Mouse (Mus musculus): Measurements from ENCODE around the gene Pgam2. TPM values are rescaled to one million over a fixed set of nuclear protein-coding genes. Genes with fewer than 3 reads are reported as not detected.
"Not testable (repeated sequence)": the region's sequence is repeated elsewhere in the genome, so short reads cannot be mapped to it uniquely, and the experiment has no call there.

Gene Pgam2
- total RNA-seq (2021): 1 to 10 TPM; 6.2 to 7.1 TPM
- long read RNA-seq, experiment 1, partial matches to known transcripts: 0 of 3 reads
- long read RNA-seq, experiment 1, other reads (novel, unspliced or antisense): 1 of 3 reads
- long read RNA-seq, experiment 2, partial matches to known transcripts: 0 of 3 reads
- long read RNA-seq, experiment 2, other reads (novel, unspliced or antisense): 0 of 3 reads

DNA sequence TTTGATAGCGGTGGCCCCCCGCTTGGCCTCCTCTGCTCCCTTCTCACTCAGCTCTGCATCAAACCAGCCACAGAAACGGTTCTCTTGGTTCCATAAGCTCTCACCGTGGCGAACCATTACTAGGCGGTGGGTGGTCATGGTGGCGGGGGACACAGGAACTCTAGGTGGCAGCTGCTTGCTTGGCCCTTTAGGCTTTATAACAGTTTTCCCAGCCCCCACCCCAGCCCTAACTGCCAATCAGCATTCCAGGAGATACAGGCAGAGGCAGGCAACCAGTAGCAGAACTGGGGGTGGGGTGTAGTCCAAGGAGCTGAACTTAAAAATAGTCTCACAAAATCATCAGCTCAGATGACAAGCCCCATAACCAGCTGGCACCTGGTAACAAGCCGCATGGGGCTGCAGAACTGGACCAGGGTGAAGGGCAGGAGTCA lies at the start of gene Pgam2:
Gene Pgam2, minus strand, starts transcription at position 183 of the 431 bp plus-strand sequence.
- DNase-seq (ENCODE audit: low spot score in 2 of 2): no peak

DNA sequence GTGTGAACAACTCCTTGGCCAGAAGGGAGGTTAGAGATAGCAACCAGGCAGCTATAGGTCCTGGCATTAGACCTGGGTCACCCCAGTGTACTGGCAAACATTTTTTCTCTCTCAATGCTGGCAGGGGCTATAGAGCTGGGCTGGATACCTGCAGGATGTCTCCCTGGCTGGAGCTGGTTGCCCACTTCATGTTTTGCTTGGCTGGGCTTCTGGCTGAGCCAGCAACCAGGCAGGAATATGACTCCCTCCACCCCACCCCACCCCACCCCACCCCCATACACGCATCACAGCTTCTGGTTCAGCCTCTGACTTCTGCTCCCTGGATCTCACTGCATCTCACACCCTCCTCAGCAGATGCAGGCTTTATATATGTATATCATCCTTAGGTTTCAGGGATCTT lies 48.8 kb upstream of the Pgam2 start:
- DNase-seq (ENCODE audit: low spot score in 2 of 2): no peak

DNA sequence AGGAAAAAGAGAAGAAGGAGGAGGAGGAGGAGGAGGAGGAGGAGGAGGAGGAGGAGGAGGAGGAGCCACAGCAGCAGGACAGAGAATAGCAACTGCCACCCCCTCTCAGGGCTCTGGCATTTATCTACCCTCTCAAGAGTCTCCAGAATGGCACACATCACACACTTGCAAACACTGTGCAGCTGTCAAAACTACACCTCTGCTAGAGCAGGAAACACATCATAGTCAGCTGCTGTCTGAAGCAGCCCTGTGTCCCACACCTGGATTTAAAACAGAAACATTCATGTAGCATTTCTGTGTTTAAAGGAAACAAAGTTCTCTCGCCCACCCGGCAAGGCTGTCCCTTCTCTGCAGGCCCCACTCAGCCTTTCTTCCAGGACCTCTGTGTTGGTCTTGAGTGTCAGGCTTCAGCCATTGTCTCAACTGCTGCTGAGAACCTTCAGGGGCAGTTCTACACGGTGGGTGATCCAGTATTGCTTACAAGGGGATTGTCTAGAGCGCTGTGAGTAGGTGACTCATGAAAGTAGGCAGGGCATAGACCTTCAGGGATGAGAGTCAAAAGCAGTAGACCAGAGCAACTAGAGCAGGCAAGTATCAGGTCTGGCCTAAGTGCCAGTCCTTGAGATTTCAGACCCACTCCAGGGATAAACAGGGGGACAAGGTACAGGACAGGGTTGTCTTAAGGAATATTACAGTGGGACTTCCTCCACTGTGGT lies 47.6 kb upstream of the Pgam2 start:
- DNase-seq (ENCODE audit: low spot score in 2 of 2): no peak

DNA sequence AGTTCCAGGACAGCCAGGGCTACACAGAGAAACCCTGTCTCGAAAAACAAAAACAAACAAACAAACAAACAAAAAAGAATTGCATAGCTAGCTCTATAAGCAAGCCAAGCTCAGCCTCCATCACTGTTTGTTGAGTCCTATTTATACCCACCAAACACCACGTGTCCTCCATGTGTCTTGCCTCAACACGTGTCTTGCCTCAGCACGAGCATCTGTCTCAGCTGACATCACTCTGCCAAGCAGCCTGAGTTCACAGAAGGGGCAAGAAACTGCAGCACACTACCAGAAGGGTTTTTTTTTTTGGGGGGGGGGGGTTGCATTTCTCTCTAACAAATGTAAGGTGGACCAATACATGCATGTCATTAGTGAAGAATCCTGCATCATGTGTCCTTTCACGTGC lies 46.9 kb upstream of the Pgam2 start:
- DNase-seq (ENCODE audit: low spot score in 2 of 2): no peak

DNA sequence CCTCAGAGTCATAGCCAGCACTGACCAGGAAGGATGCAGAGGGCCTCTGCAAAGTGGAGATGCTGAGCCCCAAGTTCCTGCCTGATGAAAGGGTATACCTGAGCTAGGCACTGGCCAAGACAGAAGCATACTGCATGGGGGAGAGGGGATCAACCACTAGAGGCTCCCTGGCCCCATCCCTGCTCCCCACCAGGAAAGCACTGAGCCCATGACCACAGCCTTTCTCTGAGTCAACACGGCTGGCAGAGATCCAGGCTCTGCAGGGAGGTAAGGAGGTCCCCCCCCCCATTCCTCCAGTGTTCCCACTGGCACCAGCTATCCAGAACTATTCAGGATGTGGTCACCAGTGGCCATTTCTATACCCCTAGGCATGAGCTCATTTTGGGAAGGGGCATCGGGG lies 45.8 kb upstream of the Pgam2 start:
- no peak for DNase-seq (ENCODE audit: low spot score in 2 of 2)

DNA sequence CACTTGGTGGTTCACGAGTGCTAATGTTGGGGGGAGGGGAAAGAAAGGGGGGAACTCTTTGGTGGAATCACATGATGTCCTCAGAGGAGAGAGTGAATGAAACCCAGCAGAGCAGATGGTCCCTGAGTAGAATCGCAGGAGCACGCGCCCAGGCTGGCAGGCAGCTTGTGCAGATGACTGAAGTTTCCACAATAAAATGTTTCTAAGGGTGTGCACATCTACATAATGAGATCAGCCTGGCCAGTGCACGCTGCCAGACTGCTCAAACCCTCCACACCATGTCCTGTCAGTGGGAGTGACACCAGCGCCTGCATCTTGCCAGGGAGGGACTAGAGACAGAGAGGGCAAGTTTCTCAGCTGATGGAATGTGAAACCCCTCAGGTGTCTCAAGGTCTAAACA lies 45.2 kb upstream of the Pgam2 start:
- peak; percentile 29 to 45 for DNase-seq (ENCODE audit: low spot score in 2 of 2)

DNA sequence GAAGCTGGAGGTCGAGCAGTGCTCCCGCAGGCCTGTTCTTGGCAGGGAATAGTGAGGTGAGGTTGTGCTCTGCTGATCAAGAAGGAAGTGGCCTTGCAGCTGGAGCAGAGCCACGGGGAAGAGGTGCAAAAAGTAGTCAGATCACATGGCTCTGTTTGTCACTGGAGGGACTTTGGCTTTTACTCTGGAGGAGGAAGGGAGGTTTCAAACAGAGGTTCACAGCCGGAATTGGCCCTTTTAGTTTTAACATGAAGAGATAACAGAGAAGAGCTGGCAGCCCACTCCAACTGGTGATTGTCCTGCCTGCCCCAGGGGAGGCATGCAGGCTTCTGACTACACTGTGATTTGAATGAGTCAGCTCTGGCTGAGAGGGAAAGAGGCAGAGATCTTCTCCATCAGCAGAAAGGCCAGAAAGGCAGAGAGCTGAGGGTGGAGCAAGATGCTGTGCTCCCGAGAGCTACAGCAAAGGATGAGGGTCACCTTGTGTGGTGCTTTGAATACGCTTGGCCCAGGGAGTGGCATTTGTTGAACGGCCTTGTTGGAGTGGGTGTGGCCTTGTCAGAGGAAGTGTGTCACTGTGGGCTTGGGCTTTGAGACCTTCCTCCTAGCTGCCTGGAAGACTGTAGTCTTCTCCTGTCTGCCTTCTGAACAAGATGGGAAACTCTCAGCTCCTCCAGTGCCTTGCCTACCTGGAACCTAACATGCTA lies 43.3 kb upstream of the Pgam2 start:
- DNase-seq (ENCODE audit: low spot score in 2 of 2): no peak

DNA sequence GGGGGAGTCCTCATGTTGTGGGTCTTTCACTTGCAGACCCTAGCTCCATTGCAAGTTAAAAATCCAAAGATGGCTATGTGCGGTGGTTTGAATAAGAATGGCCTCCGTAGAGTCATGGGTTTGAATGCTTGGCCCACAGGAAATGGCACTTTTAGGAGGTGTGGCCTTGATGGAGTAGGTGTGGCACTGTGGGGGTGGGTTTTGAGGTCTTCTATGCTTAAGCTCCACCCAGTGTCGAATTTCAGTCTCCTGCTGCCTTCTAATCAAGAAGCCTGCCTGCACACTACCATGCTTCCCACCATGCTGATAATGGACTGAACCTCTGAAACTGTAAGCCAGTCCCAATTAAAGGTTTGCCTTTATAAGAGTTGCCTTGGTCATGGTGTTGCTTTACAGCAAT lies 39.6 kb upstream of the Pgam2 start:
- no peak for DNase-seq (ENCODE audit: low spot score in 2 of 2)

DNA sequence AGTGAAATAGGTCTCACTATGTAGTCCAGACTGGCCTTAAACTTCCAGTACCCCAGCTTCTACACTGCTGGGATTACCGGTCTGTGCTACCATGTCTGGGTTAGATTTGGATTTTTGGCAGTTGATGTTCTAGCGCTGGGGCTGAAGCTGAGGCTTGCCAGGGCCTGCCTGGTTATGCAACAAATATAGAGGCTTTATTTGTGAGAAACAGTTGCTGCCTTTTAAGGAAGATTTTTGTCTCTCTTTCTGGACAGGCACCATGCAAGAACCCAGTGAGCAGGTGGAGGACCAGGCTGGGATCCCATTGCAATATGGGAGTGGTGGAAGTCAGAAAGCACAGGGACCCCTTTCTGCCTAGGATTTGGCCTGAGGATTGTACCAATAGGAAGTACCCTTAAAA lies 38.2 kb upstream of the Pgam2 start:
- DNase-seq (ENCODE audit: low spot score in 2 of 2): no peak

DNA sequence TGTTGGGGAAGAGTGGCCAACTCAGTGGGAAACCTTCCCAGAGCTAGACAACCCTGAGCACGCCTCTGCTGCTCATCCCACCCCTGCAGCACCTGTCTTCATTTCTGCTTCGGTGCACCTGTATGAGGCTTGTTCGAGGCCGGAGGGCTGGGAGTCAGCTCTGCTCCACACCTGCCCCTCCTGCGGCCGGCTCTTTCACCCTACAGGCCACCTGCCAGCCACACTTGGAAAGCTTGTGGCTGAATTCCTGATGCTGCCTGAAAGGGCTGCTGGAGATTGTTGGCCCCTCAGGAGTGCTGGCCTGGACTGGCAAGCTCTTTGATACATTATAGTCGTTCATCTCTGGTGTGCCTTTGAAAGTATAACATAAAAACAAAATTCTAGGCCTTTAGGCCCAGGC lies 36.8 kb upstream of the Pgam2 start:
- DNase-seq (ENCODE audit: low spot score in 2 of 2): no peak

DNA sequence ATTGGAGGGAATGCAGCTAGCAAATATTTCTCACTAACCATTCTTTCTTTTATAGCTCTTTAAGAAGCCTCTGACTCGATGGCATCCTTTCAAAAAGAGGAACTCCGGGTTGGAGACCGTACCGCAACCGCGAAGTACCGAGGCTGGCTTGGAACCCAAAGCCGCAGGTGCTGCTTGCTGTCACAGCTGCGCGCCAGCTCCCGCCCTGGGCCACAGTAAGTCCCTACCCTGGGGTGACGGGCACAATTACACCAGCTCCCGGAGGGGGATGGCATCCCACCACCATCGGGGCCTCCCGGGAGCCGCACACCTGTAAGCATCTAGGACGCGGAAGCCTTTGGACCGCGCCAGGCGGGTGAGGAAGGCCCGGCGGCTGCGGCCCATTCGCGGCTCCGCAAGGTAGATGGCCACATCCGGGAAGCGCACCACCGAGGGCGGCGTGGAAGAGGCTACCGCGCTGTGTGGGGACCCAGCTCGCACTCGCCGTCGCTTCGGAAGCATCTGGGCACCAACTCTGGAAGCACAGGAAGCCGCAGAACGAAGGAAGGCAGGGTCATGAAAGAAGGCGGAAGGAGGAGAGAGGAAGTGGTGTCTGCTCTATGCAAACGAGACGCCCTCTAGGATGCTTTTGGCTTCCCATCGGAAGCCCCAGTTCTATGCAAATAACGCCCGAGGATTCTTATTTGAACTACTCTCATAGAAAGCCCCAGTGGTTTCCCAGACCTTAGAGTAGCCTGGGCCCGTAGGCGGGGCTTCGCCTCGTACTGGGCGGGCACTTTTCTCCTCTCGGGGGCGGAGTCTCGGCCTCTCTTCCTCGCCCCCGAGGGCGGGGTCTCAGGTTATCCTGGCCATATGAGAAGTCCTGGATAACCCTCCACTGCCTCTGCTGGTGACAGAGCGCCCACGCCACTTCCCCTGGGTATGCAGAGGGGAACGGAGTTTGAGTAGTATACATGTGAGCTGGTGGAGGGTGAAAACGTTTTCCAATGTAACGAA lies 34.0 kb upstream of the Pgam2 start, which contains the start of gene Polm:
Gene Polm, minus strand, starts transcription at position 766 of the 996 bp plus-strand sequence.
- peak; percentile 79 to 87 for DNase-seq (ENCODE audit: low spot score in 2 of 2)

DNA sequence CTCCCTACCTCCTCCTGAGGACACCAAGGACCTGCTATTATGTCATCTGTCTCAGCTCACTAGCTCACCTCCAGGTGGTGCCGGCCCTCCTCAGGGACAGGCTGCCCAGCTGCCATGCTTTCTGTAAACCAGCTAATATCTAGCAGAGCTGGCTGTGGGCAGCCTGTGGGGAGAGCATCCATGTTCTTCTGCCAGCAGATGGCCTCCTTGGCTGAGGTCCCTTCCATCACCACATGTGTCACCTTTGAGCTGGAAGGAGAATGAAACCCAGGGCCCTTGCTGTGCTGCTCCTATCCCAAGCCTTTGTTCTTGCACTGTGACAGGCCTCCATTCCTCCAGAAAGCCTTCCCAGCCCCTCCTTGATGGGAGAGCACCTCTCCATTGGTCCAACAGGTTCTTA lies 32.6 kb upstream of the Pgam2 start:
- DNase-seq (ENCODE audit: low spot score in 2 of 2): no peak

DNA sequence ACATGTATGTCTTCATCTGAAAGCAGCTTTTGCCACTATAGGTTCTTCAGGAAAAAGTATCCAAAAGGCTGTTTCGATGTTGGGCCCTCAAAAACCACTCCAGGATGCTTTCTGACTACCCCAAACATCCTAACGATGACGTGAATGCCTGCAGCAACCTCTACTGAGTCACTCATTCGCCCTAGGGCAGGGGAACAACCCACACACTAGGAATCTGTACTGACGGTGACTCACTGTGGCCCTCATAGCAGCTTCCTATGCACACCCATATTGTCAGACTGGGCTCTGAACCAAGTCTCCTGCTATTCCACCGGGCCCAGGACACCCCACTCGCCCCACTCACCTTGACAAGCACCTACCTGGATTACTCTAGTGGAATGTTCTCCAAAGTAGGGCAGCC lies 31.5 kb upstream of the Pgam2 start:
- no peak for DNase-seq (ENCODE audit: low spot score in 2 of 2)

DNA sequence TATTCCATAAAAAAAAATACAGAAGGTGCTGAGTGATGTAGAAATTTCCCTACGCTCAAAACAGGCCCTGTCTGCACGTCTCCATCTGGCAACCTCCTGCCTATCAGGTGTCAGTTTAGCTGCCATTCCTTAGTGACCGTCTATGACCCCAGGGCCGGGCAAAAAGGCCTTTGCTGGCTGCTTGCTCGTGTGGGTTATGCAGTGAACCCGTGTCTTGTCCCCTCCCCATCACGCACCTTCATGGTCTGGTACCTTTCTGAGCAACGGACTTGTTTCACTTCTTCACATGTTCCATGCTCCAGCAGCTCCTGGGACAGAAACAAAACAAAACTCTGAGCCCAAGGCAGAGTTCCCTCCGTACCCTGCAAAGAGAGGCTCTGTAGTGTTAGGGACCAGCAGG lies 31.0 kb upstream of the Pgam2 start:
- DNase-seq (ENCODE audit: low spot score in 2 of 2): no peak

DNA sequence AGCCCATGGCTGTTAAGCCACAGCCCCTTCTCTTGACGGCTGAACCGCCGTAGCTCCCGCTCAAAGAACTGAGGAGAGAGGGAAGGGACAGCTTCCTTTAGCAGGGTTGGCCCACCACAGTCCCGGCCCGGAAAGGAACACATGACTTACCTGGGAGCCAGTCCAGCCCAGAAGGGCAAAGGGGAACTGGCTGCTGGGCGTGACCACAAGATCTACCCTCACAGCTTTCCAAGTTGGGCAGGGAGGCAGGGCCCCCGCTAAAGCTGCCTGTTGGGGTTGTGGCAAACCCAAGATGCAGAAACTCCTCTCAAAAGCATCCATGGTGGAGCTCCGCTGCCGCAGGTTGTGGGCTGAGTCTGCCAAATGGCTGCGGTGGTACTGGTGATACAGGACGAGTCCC lies 25.8 kb upstream of the Pgam2 start:
- no peak for DNase-seq (ENCODE audit: low spot score in 2 of 2)

DNA sequence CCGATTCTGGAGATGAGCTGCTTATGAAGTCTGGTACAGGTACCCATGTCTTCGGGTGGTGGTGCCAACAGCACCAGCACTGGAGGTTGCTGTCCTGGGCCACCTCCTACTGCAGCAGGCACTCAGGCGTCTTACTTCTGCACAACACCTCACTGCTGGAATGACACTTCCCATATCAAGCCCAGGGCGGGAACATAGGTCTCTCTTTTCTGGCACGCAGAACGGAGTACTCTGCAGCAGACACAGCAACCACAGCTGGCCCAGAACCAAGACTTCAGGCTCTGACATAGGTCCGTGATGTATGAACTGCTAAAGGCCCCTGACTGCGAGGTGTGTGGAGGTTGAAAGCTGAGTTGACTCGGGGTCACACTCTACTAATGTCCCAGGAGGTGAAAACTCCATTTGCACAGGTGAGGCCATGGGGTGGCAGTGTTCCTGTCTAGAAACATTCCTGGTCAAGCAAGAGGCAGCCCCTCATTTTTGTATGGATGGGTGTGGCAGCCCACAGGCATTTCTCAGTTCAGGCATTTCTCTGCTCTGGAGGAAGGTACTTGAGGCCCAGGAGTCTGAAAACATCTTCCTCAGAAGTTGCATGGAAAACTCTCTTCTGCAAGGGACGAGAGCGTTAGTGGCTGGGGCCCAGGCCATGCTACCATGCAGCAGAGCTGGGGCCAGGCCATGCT lies 25.1 kb upstream of the Pgam2 start:
- no peak for DNase-seq (ENCODE audit: low spot score in 2 of 2)

DNA sequence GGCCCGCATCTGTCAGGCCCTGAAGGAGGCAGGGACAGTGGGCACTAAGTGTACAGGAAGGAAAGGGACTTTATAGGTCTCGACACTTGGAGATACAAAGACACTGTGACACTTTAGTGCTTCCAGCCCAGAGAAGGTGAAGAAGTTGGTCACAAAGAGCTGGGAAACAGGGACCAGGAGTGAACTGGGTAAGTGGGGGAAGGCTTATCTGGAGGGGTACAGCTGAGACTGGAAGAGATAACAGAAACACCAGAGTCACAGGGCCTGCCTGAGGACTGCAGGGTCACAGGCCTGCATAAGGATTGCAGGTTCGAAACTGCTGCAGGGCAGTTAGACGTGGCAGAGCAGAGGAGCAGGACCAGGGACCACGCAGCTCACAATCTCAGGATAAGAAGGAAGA lies 24.4 kb upstream of the Pgam2 start:
- DNase-seq (ENCODE audit: low spot score in 2 of 2): no peak

DNA sequence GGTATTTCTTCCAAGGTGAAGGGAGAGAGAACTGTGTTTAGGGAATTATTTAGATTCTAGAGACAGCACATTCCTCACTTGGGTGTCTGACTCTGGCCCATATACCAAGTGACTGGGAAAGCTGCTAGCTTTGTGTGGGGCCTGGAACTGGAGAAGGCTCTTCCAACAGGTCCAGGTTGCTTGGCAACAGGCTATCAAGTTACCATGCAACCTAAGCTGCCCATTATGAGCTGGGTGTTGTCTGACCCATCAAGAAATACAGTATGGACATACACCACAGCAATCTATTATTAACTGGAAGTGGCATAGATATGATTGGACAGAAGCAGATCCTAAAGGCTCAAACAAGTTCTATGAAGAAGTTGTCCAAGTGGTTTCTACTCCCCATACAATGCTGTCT lies 21.9 kb upstream of the Pgam2 start:
- no peak for DNase-seq (ENCODE audit: low spot score in 2 of 2)

DNA sequence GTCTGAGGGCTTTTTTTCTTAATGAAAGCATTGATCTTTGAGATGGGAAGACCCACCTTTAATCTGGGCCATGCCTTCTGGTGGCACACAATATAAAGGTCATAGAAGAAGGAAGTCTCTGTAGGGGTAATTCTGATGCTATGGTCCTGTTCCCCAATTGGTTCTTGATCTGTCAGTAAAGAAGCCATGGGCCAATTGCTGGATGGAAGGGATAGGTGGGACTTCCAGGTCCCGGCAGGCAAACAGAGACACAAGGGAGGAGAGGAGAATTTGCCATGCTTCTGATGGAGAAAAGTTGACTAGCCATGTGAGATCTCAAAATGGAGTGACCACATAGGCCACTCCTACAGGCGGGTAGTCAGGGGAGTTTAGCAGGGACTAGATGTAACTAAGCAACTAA lies 15.7 kb upstream of the Pgam2 start:
- DNase-seq (ENCODE audit: low spot score in 2 of 2): no peak

DNA sequence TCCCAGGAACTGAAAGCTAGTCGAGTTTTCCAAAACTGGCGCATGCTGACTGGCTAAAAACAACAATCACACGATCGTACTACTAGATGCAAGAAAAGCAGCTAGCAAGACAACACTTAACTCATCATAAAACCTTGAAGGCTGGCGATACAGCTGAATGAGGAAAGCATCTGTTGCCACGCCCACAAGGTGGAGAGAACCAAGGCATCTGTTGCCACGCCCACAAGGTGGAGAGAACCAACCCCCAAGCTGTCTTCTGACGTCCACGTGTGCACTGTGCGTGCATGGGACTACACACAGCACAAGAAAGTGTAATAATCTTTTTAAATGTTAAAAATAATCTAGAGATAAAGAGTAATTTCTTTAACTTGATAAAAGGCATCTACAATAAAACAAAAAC lies 9.8 kb upstream of the Pgam2 start:
- no peak for DNase-seq (ENCODE audit: low spot score in 2 of 2)

DNA sequence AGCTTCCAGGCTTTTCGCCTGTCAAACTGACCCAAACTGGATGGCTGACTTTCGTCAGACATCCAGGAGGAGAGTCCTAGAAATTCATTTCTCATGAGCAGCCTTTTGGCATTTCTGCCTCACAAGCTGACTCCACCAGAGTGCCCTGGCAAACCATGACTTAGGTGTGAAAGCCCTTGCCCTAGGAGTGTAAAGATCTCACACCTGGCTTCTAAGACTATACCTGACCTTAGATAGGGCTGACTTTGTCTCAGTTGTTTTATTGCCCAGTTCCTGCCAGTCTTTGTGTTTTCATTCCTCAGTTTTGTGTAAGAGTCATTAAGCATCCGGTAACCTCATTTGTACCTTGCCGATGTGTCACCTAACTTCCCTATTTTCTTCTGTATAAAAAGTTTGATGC lies 6.0 kb upstream of the Pgam2 start:
- not testable (repeated sequence) for DNase-seq (ENCODE audit: low spot score in 2 of 2)
